Mouse (Mus musculus) ES-E14 (cell line): ENCODE measurements around the gene Nav2.

ENCODE experiments used
- CHD2 ChIP-seq: IDR thresholded peaks from 2 replicates; pipeline ENCODE4 v1.6.1; 2014; ENCODE audit warnings: mild to moderate bottlenecking, low read depth, low read length, inconsistent platforms
- HCFC1 ChIP-seq: IDR thresholded peaks from 2 replicates; pipeline ENCODE4 v1.6.1; 2012; ENCODE audit warnings: low read length, inconsistent platforms, borderline replicate concordance; ENCODE audit not compliant: insufficient read depth
- ZC3H11A ChIP-seq: IDR thresholded peaks from 2 replicates; pipeline ENCODE4 v1.6.1; 2012; ENCODE audit warnings: low read depth, mild to moderate bottlenecking, inconsistent platforms, low read length, borderline replicate concordance
- ZNF384 ChIP-seq: IDR thresholded peaks from 2 replicates; pipeline ENCODE4 v1.6.1; 2012; ENCODE audit warnings: low read depth, low read length, inconsistent platforms

DNA sequence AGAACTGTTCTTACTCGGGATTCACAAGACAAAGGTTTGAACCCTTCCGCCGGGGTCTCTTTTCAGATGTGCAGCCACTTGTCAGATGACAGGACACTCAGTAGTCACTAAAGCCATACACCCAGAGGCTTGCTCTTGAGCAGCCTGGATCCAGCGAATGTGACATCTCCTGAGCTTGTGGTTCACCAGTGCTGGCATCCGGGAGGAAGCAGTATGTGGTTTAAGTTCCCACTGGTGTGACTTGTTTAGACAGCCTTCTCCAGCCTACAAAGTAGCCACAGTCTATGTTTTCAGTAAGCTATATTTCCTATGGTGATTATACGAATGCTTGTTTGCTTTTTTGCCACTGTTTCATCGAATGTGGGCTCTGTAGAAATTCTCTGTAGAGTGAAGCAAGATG is 331.9 kb downstream of the Nav2 start:
- TF ChIP-seq ZC3H11A (no peak), CHD2 (no peak), ZNF384 (no peak), HCFC1 (no peak)
